Mouse (Mus musculus) forebrain, embryonic 11.5 days (tissue): ENCODE results near the gene Gbgt1. TPM values are rescaled to one million over a fixed set of nuclear protein-coding genes. Genes with fewer than 3 reads are reported as not detected.
A peak's percentile ranks its signal among the peaks of the same experiment; 100 is the strongest.
"Not testable (repeated sequence)": the region's sequence is repeated elsewhere in the genome, so short reads cannot be mapped to it uniquely, and the experiment has no call there.

Source experiments
- ATAC-seq: fragments of 200-750 bp; cut with Nextera tagmentation; replicated peaks from 2 replicates; pipeline ENCODE4 v1.8.0; 2017; ENCODE audit warnings: moderate TSS enrichment; ENCODE audit not compliant: low FRiP score
- DNase-seq: peaks from one replicate; pipeline ENCODE4 v3.0.0-alpha.2; 2017; ENCODE audit warnings: low spot score
- H3K27ac ChIP-seq: fragments of 300-500 bp; sonication (generic); 2 replicates; pipeline ENCODE4 v1.5.1; 2014; ENCODE audit warnings: low read depth, low read length
- H3K27me3 ChIP-seq: fragments of 300-500 bp; sonication (generic); 2 replicates; pipeline ENCODE4 v1.6.1; 2014; ENCODE audit warnings: mild to moderate bottlenecking, low read length, mixed read lengths; ENCODE audit not compliant: control insufficient read depth, insufficient read depth
- H3K36me3 ChIP-seq: fragments of 300-500 bp; sonication (generic); 2 replicates; pipeline ENCODE4 v1.6.1; 2014; ENCODE audit warnings: mild to moderate bottlenecking, low read length, moderate library complexity, mixed read lengths; ENCODE audit not compliant: control insufficient read depth, insufficient read depth
- H3K4me1 ChIP-seq: fragments of 300-500 bp; sonication (generic); replicated peaks from 2 replicates; pipeline ENCODE4 v1.6.1; 2014; ENCODE audit warnings: low read length, mixed read lengths; ENCODE audit not compliant: control insufficient read depth, insufficient read depth
- H3K4me2 ChIP-seq: fragments of 300-500 bp; sonication (generic); 2 replicates; pipeline ENCODE4 v1.6.1; 2014; ENCODE audit warnings: low read depth, mild to moderate bottlenecking, low read length, moderate library complexity, mixed read lengths; ENCODE audit not compliant: severe bottlenecking
- H3K4me3 ChIP-seq: fragments of 300-500 bp; sonication (generic); 2 replicates; pipeline ENCODE4 v1.5.1; 2014; ENCODE audit warnings: low read depth, low read length
- H3K9ac ChIP-seq: fragments of 300-500 bp; sonication (generic); 2 replicates; pipeline ENCODE4 v1.6.1; 2014; ENCODE audit warnings: low read length
- H3K9me3 ChIP-seq: fragments of 300-500 bp; sonication (generic); 2 replicates; pipeline ENCODE4 v1.6.1; 2016; ENCODE audit warnings: low read length, mixed read lengths; ENCODE audit not compliant: control insufficient read depth
- WGBS: fragments of 180-500 bp; shearing (Covaris S2); extraction: QIAGEN DNeasy Blood & Tissue Kit; methylation state at CpG from one replicate; pipeline ENCODE4 v1.1.7; 2014; 5-methylcytosine and 5-hydroxymethylcytosine counted together
- polyA plus RNA-seq: library from polyadenylated mRNA; unstranded; fragments of >200 nt; fragmentation: Nextera tagmentation; extraction: Ambion mirVana; gene quantifications from 2 replicates; pipeline ENCODE4 v1.2.1, GENCODE M21; 2014

Gene Gbgt1
- polyA plus RNA-seq, 1 experiment from 2014 or later, result 0.35 TPM

GRCm38 (mm10) chr2:28467860-28468485 lies 28.7 kb upstream of the Gbgt1 start, which contains the start of gene Mrps2:
Mrps2 (plus strand) TSS chr2:28468066.
- peak; percentile 89 for ATAC-seq
- H3K9me3 ChIP-seq, result peaks cover 2% of the 10 kb centered on the region; the same call in 1 of the 2 replicates
- DNase-seq, result peak; percentile 96
- WGBS, result under 1% methylated on average over 52 of the region's 52 CpGs
- H3K4me3 ChIP-seq, result peak within 1 kb of the TSS; percentile 90
- H3K4me2 ChIP-seq, result peak within 1 kb of the TSS; percentile 63
- H3K27me3 ChIP-seq, result no peaks in the 10 kb centered on the region
- peaks cover 11% of the 10 kb centered on the region for H3K4me1 ChIP-seq
- H3K36me3 ChIP-seq, result peaks cover 21% of the 10 kb centered on the region
- peak within 1 kb of the TSS; percentile 84 for H3K9ac ChIP-seq
- no peak within 1 kb of the TSS for H3K27ac ChIP-seq

GRCm38 (mm10) chr2:28468486-28469225 lies 28.0 kb upstream of the Gbgt1 start:
- peaks cover 11% of the 10 kb centered on the region for H3K4me1 ChIP-seq
- DNase-seq (peak; percentile 48), ATAC-seq (no peak)
- peak overlapping the region; percentile 90 for H3K4me3 ChIP-seq
- no peak overlapping the region for H3K27ac ChIP-seq
- H3K4me2 ChIP-seq, result peak overlapping the region; percentile 63
- H3K9ac ChIP-seq, result peak overlapping the region; percentile 84
- 54% methylated on average over 18 of the region's 18 CpGs for WGBS
- H3K36me3 ChIP-seq, result peaks cover 21% of the 10 kb centered on the region
- H3K9me3 ChIP-seq, result peaks cover 2% of the 10 kb centered on the region; the same call in 1 of the 2 replicates
- H3K27me3 ChIP-seq, result no peaks in the 10 kb centered on the region

GRCm38 (mm10) chr2:28469461-28469860 lies 27.2 kb upstream of the Gbgt1 start:
- Histone ChIP-seq H3K27ac (no peak overlapping the region), H3K9ac (no peak overlapping the region), H3K36me3 (peaks cover 21% of the 10 kb centered on the region), H3K4me2 (no peak overlapping the region), H3K4me1 (peaks cover 11% of the 10 kb centered on the region), H3K4me3 (no peak overlapping the region), H3K9me3 (peaks cover 2% of the 10 kb centered on the region; the same call in 1 of the 2 replicates), H3K27me3 (no peaks in the 10 kb centered on the region)
- WGBS, result 96% methylated on average over 14 of the region's 14 CpGs
- ATAC-seq (no peak), DNase-seq (no peak)

DNA sequence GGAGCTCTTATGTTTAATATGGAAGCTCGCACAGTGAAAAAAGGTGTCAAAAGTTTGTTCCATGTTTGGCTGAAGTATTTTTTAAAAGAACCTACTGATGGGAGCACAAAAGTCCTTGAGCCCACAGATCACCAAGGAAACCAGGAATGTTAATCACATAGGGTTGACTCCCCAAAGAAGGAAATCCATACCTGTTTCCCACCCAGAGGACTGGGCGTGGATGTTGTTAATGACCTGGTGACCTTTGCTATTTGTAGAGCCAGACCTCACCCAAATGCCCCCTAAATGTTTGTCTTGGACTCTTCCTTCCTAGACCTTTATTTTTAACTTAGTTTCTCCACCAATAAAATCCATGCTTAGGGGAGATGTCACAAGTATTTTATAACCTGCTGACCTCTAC lies 26.1 kb upstream of the Gbgt1 start:
- H3K4me2 ChIP-seq, result no peak overlapping the region
- no peak overlapping the region for H3K9ac ChIP-seq
- H3K4me3 ChIP-seq, result no peak overlapping the region
- no peak overlapping the region for H3K27ac ChIP-seq
- 90% methylated on average over 2 of the region's 2 CpGs for WGBS
- peaks cover 11% of the 10 kb centered on the region for H3K4me1 ChIP-seq
- ATAC-seq (no peak), DNase-seq (no peak)
- H3K27me3 ChIP-seq, result no peaks in the 10 kb centered on the region
- peaks cover 2% of the 10 kb centered on the region; the same call in 1 of the 2 replicates for H3K9me3 ChIP-seq
- H3K36me3 ChIP-seq, result peaks cover 21% of the 10 kb centered on the region

DNA sequence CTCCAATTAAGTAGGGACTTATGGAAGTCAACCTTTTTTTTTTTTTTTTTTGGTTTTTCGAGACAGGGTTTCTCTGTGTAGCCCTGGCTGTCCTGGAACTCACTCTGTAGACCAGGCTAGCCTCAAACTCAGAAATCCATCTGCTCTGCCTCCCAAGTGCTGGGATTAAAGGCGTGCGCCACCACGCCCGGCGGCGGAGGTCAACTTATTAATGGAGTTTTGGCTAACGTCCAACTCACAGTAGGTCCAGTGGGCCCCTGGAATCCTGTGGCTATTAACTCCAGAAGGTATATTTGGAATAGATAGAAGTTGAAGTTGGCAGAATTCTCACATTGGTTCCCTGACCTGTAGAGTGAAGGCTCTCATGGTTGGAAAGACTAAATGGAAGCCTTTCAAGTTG lies 24.7 kb upstream of the Gbgt1 start:
- not testable (repeated sequence) for DNase-seq, H3K27ac ChIP-seq, H3K27me3 ChIP-seq, H3K4me3 ChIP-seq, H3K9ac ChIP-seq, H3K9me3 ChIP-seq, H3K4me1 ChIP-seq, H3K4me2 ChIP-seq, ATAC-seq
- WGBS, result 93% methylated on average over 8 of the region's 8 CpGs
- peaks cover 21% of the 10 kb centered on the region for H3K36me3 ChIP-seq

DNA sequence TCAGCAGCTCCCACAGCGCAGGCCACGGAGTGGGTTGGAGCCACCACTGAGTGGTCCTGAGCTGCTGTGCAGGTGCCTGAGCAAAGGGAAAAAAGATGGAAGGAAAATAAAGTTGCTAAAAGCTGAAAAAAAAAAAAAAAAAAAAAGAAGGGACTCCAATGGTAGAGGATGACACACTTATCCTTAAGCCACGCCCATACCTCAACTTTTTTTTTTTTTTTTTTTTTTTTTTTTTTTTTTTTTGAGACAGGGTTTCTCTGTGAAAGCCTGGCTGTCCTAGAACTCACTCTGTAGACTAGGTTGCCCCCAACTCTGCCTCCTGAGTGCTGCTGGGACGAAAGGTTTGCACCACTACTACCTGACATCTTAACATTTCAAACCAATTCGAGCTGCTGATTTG lies 18.7 kb upstream of the Gbgt1 start:
- whole genome bisulfite sequencing, result 87% methylated on average over 5 of the region's 5 CpGs
- not testable (repeated sequence) for H3K27me3 ChIP-seq, H3K36me3 ChIP-seq, H3K9ac ChIP-seq, H3K27ac ChIP-seq, H3K4me3 ChIP-seq, H3K9me3 ChIP-seq, DNase-seq, H3K4me2 ChIP-seq, ATAC-seq, H3K4me1 ChIP-seq

DNA sequence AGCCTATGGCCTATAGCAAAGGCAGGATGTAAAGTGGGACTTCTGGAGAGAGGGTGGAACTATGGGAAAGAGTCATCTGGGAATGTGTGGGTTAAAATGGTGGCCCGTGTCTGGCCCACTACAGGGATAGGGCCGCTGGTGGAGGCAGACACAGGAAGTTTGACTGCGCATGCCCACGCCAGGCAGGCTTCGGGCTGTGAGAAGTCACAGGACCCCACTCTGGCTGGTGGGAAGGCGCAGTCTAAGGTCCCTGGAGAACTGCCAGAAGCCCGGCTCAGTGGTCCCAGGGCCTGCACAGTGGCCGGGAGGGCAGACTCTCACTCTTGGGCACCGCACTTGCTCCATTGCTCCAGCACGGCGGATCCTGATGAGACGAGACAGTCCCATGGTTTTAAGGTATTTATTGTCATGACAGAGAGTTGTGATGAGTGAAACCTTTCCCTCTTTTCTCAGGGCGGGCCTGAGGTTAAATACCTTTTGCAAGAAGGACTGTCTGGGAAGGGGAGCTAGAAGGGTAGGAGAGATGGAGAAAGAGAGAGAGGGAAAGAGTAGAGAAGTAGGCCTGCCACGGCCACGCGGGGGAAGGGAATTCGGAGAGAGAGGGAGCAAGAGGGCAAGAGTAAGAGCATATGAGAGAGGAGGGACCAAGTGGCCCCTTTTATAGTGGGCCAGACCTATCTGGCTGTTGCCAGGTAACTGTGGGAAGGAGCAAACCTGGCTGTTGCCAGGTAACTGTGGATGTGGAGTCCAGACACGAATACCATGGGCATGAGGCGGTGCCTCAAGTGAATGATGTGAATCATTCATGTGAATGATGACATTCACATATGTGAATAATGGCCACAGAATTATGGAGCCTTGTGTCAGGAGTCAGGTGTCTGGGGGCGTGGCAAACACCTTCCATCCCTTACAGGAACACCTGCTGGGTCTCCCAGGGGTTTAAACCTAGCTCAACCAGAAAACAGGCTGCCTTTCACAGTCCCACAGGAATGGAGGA lies 17.2 kb upstream of the Gbgt1 start:
- peak; percentile 43 for DNase-seq
- Histone ChIP-seq H3K4me3 (no peak overlapping the region), H3K9me3 (no peaks in the 10 kb centered on the region), H3K27me3 (no peaks in the 10 kb centered on the region), H3K36me3 (no peaks in the 10 kb centered on the region), H3K27ac (no peak overlapping the region), H3K9ac (no peak overlapping the region), H3K4me1 (no peaks in the 10 kb centered on the region), H3K4me2 (no peak overlapping the region)
- 82% methylated on average over 20 of the region's 20 CpGs for WGBS
- ATAC-seq, result no peak

GRCm38 (mm10) chr2:28483861-28484260 lies 12.8 kb upstream of the Gbgt1 start:
- 70% methylated on average over 2 of the region's 2 CpGs for WGBS
- no peak for ATAC-seq
- H3K4me1 ChIP-seq, result no peaks in the 10 kb centered on the region

More at GRCm38 (mm10) chr2:28483861-28484260, 12.8 kb upstream of the Gbgt1 start:
- H3K27me3 ChIP-seq, result no peaks in the 10 kb centered on the region
- DNase-seq, result no peak
- no peaks in the 10 kb centered on the region for H3K9me3 ChIP-seq
- no peaks in the 10 kb centered on the region for H3K36me3 ChIP-seq
- no peak overlapping the region for H3K4me2 ChIP-seq
- H3K27ac ChIP-seq, result no peak overlapping the region
- H3K4me3 ChIP-seq, result no peak overlapping the region
- no peak overlapping the region for H3K9ac ChIP-seq
